In the genomic region with DNA sequence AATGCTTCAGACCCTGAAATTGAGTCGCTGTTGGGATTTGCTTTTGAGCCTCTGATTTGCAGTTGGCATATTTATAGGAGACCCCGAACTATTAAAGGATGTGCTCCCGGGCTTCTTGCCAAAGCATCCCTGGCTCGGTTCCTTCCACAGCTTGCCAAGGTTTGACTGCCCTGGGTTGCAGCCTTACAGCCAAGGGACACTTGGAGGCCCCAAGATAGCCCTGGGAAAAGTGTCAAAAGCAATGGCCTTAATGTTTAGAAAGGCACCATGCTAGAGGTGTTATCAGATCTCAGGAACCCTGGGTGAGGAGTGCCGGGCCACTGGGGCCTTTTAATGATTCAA, we compare ENCODE assay signal across 11 mouse cellular contexts. TPM values are rescaled to one million over a fixed set of nuclear protein-coding genes. Genes with fewer than 3 reads are reported as not detected.
DNase-seq lines count a peak whose midpoint lies in the region; ATAC-seq and TF ChIP-seq lines count a peak whose summit lies in the region.
"Had no signal": no experiment of that assay in that cellular context is flagged by ENCODE, and none has a peak within 500 bp of the region (broad histone marks: within the 10 kb centered on the region; RNA-seq: fewer than 3 reads in every experiment).

No protein-coding gene starts in this region.

- no peaks in the 10 kb centered on the region for H3K36me3 ChIP-seq in midbrain, embryonic 15.5 days (replicated peaks)
- H3K36me3 ChIP-seq: embryonic facial prominence, embryonic 12.5 days; G1E had no signal

- no peaks in the 10 kb centered on the region for H3K9me3 ChIP-seq in midbrain, embryonic 15.5 days
- H3K9me3 ChIP-seq: embryonic facial prominence, embryonic 12.5 days; G1E had no signal

- no peaks in the 10 kb centered on the region for H3K4me1 ChIP-seq in midbrain, embryonic 15.5 days
- H3K4me1 ChIP-seq: embryonic facial prominence, embryonic 12.5 days had no signal

- H3K9ac ChIP-seq in midbrain, embryonic 15.5 days: no peak overlapping the region
- H3K9ac ChIP-seq: embryonic facial prominence, embryonic 12.5 days had no signal

- no peak for TF ChIP-seq CTCF in layer of hippocampus, adult 2 months (conservative IDR thresholded peaks at IDR 0.05)

- no peaks in the 10 kb centered on the region for H3K27me3 ChIP-seq in midbrain, embryonic 15.5 days (replicated peaks)
- H3K27me3 ChIP-seq: embryonic facial prominence, embryonic 12.5 days had no signal

- DNase-seq in layer of hippocampus, adult 2 months (ENCODE audit: low spot score in 2 of 2): no peak
- no peak for DNase-seq in layer of hippocampus, adult 9-11 months
- DNase-seq in adrenal gland, postnatal 25 days: peak; percentile 71
- DNase-seq in gastrocnemius, adult 8-10 months (ENCODE audit: low spot score in 2 of 2): peak; percentile 26 to 31
- DNase-seq in kidney, postnatal 14 days: peak; percentile 78
- no peak for DNase-seq in yolk sac, embryonic 10.5 days (ENCODE audit: low spot score)
- DNase-seq in spleen, postnatal 36 days (ENCODE audit: low spot score in 2 of 2): no peak

- H3K27ac ChIP-seq in layer of hippocampus, adult 2 months: 0 out of 2 replicates have a peak overlapping the region, but pooled peaks have one; percentile 5
- no peak overlapping the region for H3K27ac ChIP-seq in midbrain, embryonic 15.5 days
- H3K27ac ChIP-seq: embryonic facial prominence, embryonic 12.5 days; left cerebral cortex, adult 2 months had no signal

- ATAC-seq in midbrain, embryonic 15.5 days (replicated peaks): no peak

- H3K4me3 ChIP-seq in layer of hippocampus, adult 2 months: no peak overlapping the region
- H3K4me3 ChIP-seq in midbrain, embryonic 15.5 days: no peak overlapping the region
- H3K4me3 ChIP-seq: embryonic facial prominence, embryonic 12.5 days; left cerebral cortex, adult 2 months had no signal

- 72% methylated on average over 5 of the region's 5 CpGs for WGBS in midbrain, embryonic 15.5 days

- no peak overlapping the region for H3K4me2 ChIP-seq in midbrain, embryonic 15.5 days
- H3K4me2 ChIP-seq: embryonic facial prominence, embryonic 12.5 days had no signal

RNA-seq across cellular contexts. Expression of a gene that starts 32.0 kb away (rescaled TPM):
- not detected for total RNA-seq in layer of hippocampus, adult 2 months (2021)
- not detected in 2 replicates for total RNA-seq in adrenal gland, postnatal 25 days (2021)
- total RNA-seq in gastrocnemius, adult 8-10 months (2022): not detected
- polyA plus RNA-seq in midbrain, embryonic 15.5 days (2015; fragmentation: Nextera tagmentation; extraction: Ambion mirVana): not detected in 2 replicates
- total RNA-seq: G1E; left cerebral cortex, adult 2 months had no signal
- polyA plus RNA-seq: embryonic facial prominence, embryonic 12.5 days; G1E had no signal

Comparison
In these comparisons a context has a peak if more than half of its experiments do, and no peak if none do; other contexts are left out.
1. DNase-seq: peak in adrenal gland, postnatal 25 days (single experiment), gastrocnemius, adult 8-10 months (2 of 2) and kidney, postnatal 14 days (single experiment); none in layer of hippocampus, adult 2 months (0 of 2), layer of hippocampus, adult 9-11 months (single experiment), yolk sac, embryonic 10.5 days (single experiment) and spleen, postnatal 36 days (0 of 2).